Mouse (Mus musculus) small intestine, adult 2 months (tissue): ENCODE results near the gene Cyp39a1.

Source experiments
- CTCF ChIP-seq: fragments of 200-500 bp; IDR thresholded peaks from 2 replicates; pipeline ENCODE4 v1.5.1; 2012; ENCODE audit warnings: low read depth, mild to moderate bottlenecking, control low read depth, inconsistent platforms, low read length, moderate library complexity, mixed read lengths; ENCODE audit not compliant: insufficient replicate concordance, insufficient read length; ENCODE audit errors: extremely low read depth
- POLR2A ChIP-seq: fragments of 200-500 bp; IDR thresholded peaks from 2 replicates; pipeline ENCODE4 v1.6.1; 2012; ENCODE audit warnings: low read depth, mild to moderate bottlenecking, control low read depth, inconsistent platforms, low read length, moderate library complexity

DNA sequence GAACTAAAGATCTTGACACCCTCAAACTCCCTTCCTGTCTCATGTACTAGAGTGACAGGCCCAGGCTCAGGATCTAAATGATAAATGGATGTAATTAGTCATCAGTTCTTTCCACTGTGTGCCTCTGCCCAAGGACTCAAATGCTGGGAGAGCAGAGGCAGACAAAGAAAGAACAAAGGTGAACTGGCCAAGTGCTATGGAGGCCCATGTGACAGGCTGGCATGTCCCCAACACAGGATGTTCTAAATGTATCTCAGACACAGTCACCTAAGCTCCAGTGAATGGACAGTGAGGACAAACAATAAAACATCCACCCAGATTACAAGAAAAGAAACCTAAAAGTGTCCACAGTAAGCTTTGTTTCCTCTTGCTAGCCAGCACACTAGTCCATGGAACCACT lies 122.2 kb downstream of the Cyp39a1 start:
- no peak for TF ChIP-seq CTCF
- TF ChIP-seq POLR2A: no peak
